Mouse (Mus musculus) C2C12 (cell line): Measurements from ENCODE around the gene Micall2. TPM values are rescaled to one million over a fixed set of nuclear protein-coding genes. Genes with fewer than 3 reads are reported as not detected.

Experiments used
- H3K27me3 ChIP-seq: one replicate; pipeline ENCODE4 v1.6.1; 2011; ENCODE audit not compliant: control insufficient read depth, insufficient read depth, insufficient read length
- H3K36me3 ChIP-seq: one replicate; pipeline ENCODE4 v1.6.1; 2011; ENCODE audit not compliant: control insufficient read depth, insufficient read depth
- H3K4me3 ChIP-seq: one replicate; pipeline ENCODE4 v1.5.1; 2011; ENCODE audit warnings: mild to moderate bottlenecking, control low read depth; ENCODE audit not compliant: poor library complexity, insufficient read depth, severe bottlenecking
- H3K79me2 ChIP-seq: one replicate; pipeline ENCODE4 v1.6.1; 2011; ENCODE audit not compliant: control insufficient read depth, insufficient read depth
- H3K79me3 ChIP-seq: one replicate; pipeline ENCODE4 v1.6.1; 2011; ENCODE audit warnings: low read depth, control low read depth
- H3ac ChIP-seq: one replicate; pipeline ENCODE3; 2011; ENCODE audit warnings: low read depth; ENCODE audit not compliant: control insufficient read depth, insufficient read length
- CEBPB ChIP-seq: IDR thresholded peaks from one replicate; pipeline ENCODE4 v1.6.1; 2011; ENCODE audit warnings: low read depth, mild to moderate bottlenecking, control low read depth, moderate library complexity
- CTCF ChIP-seq: IDR thresholded peaks from one replicate; pipeline ENCODE4 v1.5.1; 2011; ENCODE audit not compliant: control insufficient read depth, insufficient read depth, insufficient read length
- FOSL1 ChIP-seq: IDR thresholded peaks from one replicate; pipeline ENCODE4 v1.8.0; 2011; ENCODE audit warnings: mild to moderate bottlenecking, low read length; ENCODE audit not compliant: poor library complexity, insufficient read depth, severe bottlenecking
- MAX ChIP-seq: IDR thresholded peaks from one replicate; pipeline ENCODE4 v1.6.1; 2011; ENCODE audit warnings: mild to moderate bottlenecking, control low read depth
- MYOD1 ChIP-seq: IDR thresholded peaks from one replicate; pipeline ENCODE4 v1.6.1; 2011; ENCODE audit warnings: low read depth; ENCODE audit not compliant: control insufficient read depth, insufficient read length
- MYOG ChIP-seq: IDR thresholded peaks from one replicate; pipeline ENCODE4 v1.6.1; 2011; ENCODE audit not compliant: control insufficient read depth, insufficient read length; ENCODE audit errors: extremely low read depth
- USF1 ChIP-seq: IDR thresholded peaks from one replicate; pipeline ENCODE4 v1.6.1; 2011; ENCODE audit warnings: low read depth, mild to moderate bottlenecking, control low read depth, moderate library complexity
- microRNA-seq: library from miRNA; unstranded; fragments of <30 nt; microRNA quantifications from one replicate; pipeline ENCODE4, GENCODE M21; 2019; ENCODE audit warnings: borderline microRNAs expressed
- polyA plus RNA-seq: library from polyadenylated mRNA; unstranded; fragments of >200 nt; fragmentation: generic; extraction: Trizol; gene quantifications from one replicate; pipeline ENCODE4 v1.2.1, GENCODE M21; 2012; ENCODE audit warnings: missing spikeins

Gene Micall2
- polyA plus RNA-seq, 1 experiment: 9.5 TPM

- Histone ChIP-seq H3K27me3 (peaks cover 70% of the 10 kb centered on the region), H3K79me2 (no peaks in the 10 kb centered on the region), H3K4me3 (no peak overlapping the region), H3K79me3 (no peaks in the 10 kb centered on the region), H3ac (no peak overlapping the region), H3K36me3 (no peaks in the 10 kb centered on the region)
- TF ChIP-seq CTCF (no peak), CEBPB (no peak), USF1 (no peak), MYOG (no peak), FOSL1 (no peak), MAX (no peak), MYOD1 (no peak)
Observed at GRCm38 (mm10) chr5:139657959-139658602, 78.1 kb downstream of the Micall2 start.

Small RNAs within 50 kb of the gene (microRNA-seq; reads per million reads assigned to microRNA genes)
- not detected for gene Mir7037

Other genes with a start within 250 kb of the Micall2 start
- not detected for gene Uncx, start 192.8 kb downstream of the Micall2 start, polyA plus RNA-seq
- gene Ints1, start 39.3 kb upstream of the Micall2 start, polyA plus RNA-seq: 43.1 TPM
- 11.9 TPM for gene Mafk, start 55.2 kb upstream of the Micall2 start, polyA plus RNA-seq
- 0.13 TPM for gene Tmem184a, start 83.6 kb upstream of the Micall2 start, polyA plus RNA-seq
- gene Gm26938, start 90.1 kb upstream of the Micall2 start, polyA plus RNA-seq: 0.14 TPM
- gene Psmg3, start 90.5 kb upstream of the Micall2 start, polyA plus RNA-seq: 68.8 TPM
- gene Elfn1, start 171.6 kb upstream of the Micall2 start, polyA plus RNA-seq: 0.04 TPM